ENCODE assay signal across 28 mouse cellular contexts in genomic region chr11:71106261-71107021, GRCm38 (mm10). TPM values are rescaled to one million over a fixed set of nuclear protein-coding genes. Genes with fewer than 3 reads are reported as not detected.
DNase-seq lines count a peak whose midpoint lies in the region; ATAC-seq lines count a peak whose summit lies in the region.
"Had no signal": no experiment of that assay in that cellular context is flagged by ENCODE, and none has a peak within 500 bp of the region (broad histone marks: within the 10 kb centered on the region; RNA-seq: fewer than 3 reads in every experiment).

No protein-coding gene starts in this region.

- peak; percentile 64 for ATAC-seq in megakaryocyte, adult 5-6 weeks (ENCODE audit: poor library complexity, severe bottlenecking)
- ATAC-seq in kidney, embryonic 16.5 days (ENCODE audit: low FRiP score, low TSS enrichment), result no peak
- ATAC-seq: activated CD4-positive, CD25-positive, alpha-beta regulatory T cell, adult 4 months; forebrain, embryonic 14.5 days; forebrain, postnatal 0 days; hindbrain, postnatal 0 days; inflammation-experienced regulatory T-cells, adult 6 months had no signal

- peak; percentile 6 for DNase-seq in retina, postnatal 1 day
- DNase-seq in retina, embryonic 14.5 days (ENCODE audit: low spot score), result no peak
- peak; percentile 63 for DNase-seq in Muller cell, postnatal 12 days (ENCODE audit: inconsistent ontology term)
- DNase-seq in gastrocnemius, adult 18-20 months (ENCODE audit: low spot score), result no peak
- DNase-seq in thymus, postnatal 25 days, result no peak
- DNase-seq: adrenal gland, adult 8-10 months; adrenal gland, postnatal 25 days; cerebellum, adult 18-20 months; cerebellum, adult 9-10 months; cerebellum, postnatal 14 days; forebrain, postnatal 0 days; gastrocnemius, postnatal 25 days; heart, adult 2 months; heart, postnatal 14 days; heart, postnatal 4 days had no signal

- H3K27ac ChIP-seq in kidney, embryonic 16.5 days (ENCODE audit: low read length), result no peak overlapping the region
- H3K27ac ChIP-seq: embryonic facial prominence, embryonic 12.5 days; embryonic facial prominence, embryonic 15.5 days; heart, adult 2 months; heart, embryonic 10.5 days; heart, embryonic 13.5 days; hindbrain, embryonic 14.5 days; hindbrain, postnatal 0 days had no signal

- H3K4me3 ChIP-seq in kidney, embryonic 16.5 days (ENCODE audit: low read length), result no peak overlapping the region
- H3K4me3 ChIP-seq: embryonic facial prominence, embryonic 12.5 days; embryonic facial prominence, embryonic 15.5 days; heart, adult 2 months; heart, embryonic 10.5 days; heart, embryonic 13.5 days had no signal

- no peaks in the 10 kb centered on the region for H3K9me3 ChIP-seq in kidney, embryonic 16.5 days (ENCODE audit: low read length)
- H3K9me3 ChIP-seq: embryonic facial prominence, embryonic 12.5 days; embryonic facial prominence, embryonic 15.5 days; G1E; heart, embryonic 10.5 days; heart, embryonic 13.5 days had no signal

- no peaks in the 10 kb centered on the region for H3K27me3 ChIP-seq in kidney, embryonic 16.5 days (ENCODE audit: insufficient read depth, low read length)
- H3K27me3 ChIP-seq: embryonic facial prominence, embryonic 12.5 days; embryonic facial prominence, embryonic 15.5 days; heart, embryonic 13.5 days had no signal

- no peaks in the 10 kb centered on the region for H3K36me3 ChIP-seq in kidney, embryonic 16.5 days (ENCODE audit: insufficient read depth, low read length)
- H3K36me3 ChIP-seq: embryonic facial prominence, embryonic 12.5 days; embryonic facial prominence, embryonic 15.5 days; G1E; heart, embryonic 10.5 days; heart, embryonic 13.5 days had no signal

- no peak overlapping the region for H3K4me2 ChIP-seq in kidney, embryonic 16.5 days (replicated peaks; ENCODE audit: low read depth, low read length)
- H3K4me2 ChIP-seq: embryonic facial prominence, embryonic 12.5 days; embryonic facial prominence, embryonic 15.5 days; heart, embryonic 13.5 days; hindbrain, embryonic 14.5 days had no signal

- H3K9ac ChIP-seq in kidney, embryonic 16.5 days (replicated peaks; ENCODE audit: low read length), result no peak overlapping the region
- H3K9ac ChIP-seq: embryonic facial prominence, embryonic 12.5 days; embryonic facial prominence, embryonic 15.5 days; forebrain, postnatal 0 days; heart, embryonic 13.5 days; hindbrain, embryonic 14.5 days had no signal

- no peaks in the 10 kb centered on the region for H3K4me1 ChIP-seq in kidney, embryonic 16.5 days (ENCODE audit: insufficient read depth, low read length)
- H3K4me1 ChIP-seq: embryonic facial prominence, embryonic 12.5 days; embryonic facial prominence, embryonic 15.5 days; heart, embryonic 10.5 days; heart, embryonic 13.5 days had no signal

RNA-seq across cellular contexts. Expression of gene Nlrp1a, which starts 38.1 kb away (rescaled TPM):
- total RNA-seq in megakaryocyte, adult 5-6 weeks (2015), result 13.3 and 16.1 TPM in 2 replicates
- 26.1 and 32.0 TPM in 2 replicates for total RNA-seq in megakaryocyte, adult 5-6 weeks (2017)
- total RNA-seq in gastrocnemius, adult 18-20 months (2021), result under 1 TPM; 0.12 to 0.23 TPM
- polyA plus RNA-seq in kidney, embryonic 16.5 days (2015; fragmentation: Nextera tagmentation; extraction: Ambion mirVana), result 0.06 and 0.14 TPM in 2 replicates
- total RNA-seq: forebrain, postnatal 0 days had no signal
- polyA plus RNA-seq: brain, embryonic 14.5 days; forebrain, embryonic 14.5 days; G1E; heart, embryonic 13.5 days had no signal

Comparison
In these comparisons a context has a peak if more than half of its experiments do, and no peak if none do; other contexts are left out.
1. DNase-seq: peak in retina, postnatal 1 day (single experiment) and Muller cell, postnatal 12 days (single experiment); none in retina, embryonic 14.5 days (single experiment), gastrocnemius, adult 18-20 months (single experiment) and thymus, postnatal 25 days (single experiment).
2. RNA of gene Nlrp1a, which starts 38.1 kb away (total RNA-seq): 13.3 to 32.0 TPM in megakaryocyte, adult 5-6 weeks; 0.12 to 0.23 TPM in gastrocnemius, adult 18-20 months; every median in the first group is over 10 times any median in the second.